Mouse (Mus musculus) embryonic fibroblast, embryonic 13.5 days (primary cell): ENCODE data around the gene Ubxn1.

Experiments used
- CTCF ChIP-seq: IDR thresholded peaks from 2 replicates; pipeline ENCODE4 v1.5.1; 2011; ENCODE audit warnings: mild to moderate bottlenecking, control low read depth, low read length, moderate library complexity, borderline replicate concordance; ENCODE audit not compliant: insufficient read depth
- POLR2A ChIP-seq: IDR thresholded peaks from 2 replicates; pipeline ENCODE4 v1.6.1; 2011; ENCODE audit warnings: low read depth, mild to moderate bottlenecking, control low read depth, low read length, moderate library complexity

DNA sequence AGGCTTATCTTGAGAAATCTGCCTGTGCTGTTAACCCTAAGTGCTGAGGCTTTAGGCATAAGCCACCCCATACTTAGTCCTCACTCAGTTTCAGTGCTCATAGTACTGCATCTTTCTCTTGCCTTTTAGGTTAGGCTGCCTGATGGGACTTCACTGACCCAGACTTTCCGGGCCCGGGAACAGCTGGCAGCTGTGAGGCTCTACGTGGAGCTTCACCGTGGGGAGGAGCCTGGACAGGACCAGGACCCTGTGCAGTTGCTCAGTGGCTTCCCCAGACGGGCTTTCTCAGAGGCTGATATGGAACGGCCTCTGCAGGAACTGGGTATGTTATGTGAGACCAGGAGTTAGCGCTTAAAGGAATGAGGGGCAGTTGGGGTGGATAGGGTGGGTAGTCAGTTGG is 3.7 kb downstream of the Ubxn1 start:
- no peak for TF ChIP-seq CTCF
- TF ChIP-seq POLR2A: no peak
